Mouse (Mus musculus) c-Kit-positive CD71-negative TER-119-negative erythroid progenitor cells, embryonic 14.5 days (primary cell): ENCODE measurements around the gene Tspan3.

Experiments
- DNase-seq: peaks from one replicate; pipeline ENCODE4 v3.0.0-alpha.2; 2013; ENCODE audit warnings: low read depth

Tspan3 gene

GRCm38 (mm10) chr9:56107527-56107926 is 57.8 kb downstream of the Tspan3 start:
- no peak for DNase-seq

- DNase-seq, result no peak
These were observed 58.8 kb downstream of the Tspan3 start for GRCm38 (mm10) chr9:56106274-56107072.

- no peak for DNase-seq
These were observed 60.4 kb downstream of the Tspan3 start for GRCm38 (mm10) chr9:56104921-56105320.

- no peak for DNase-seq
These were observed 64.3 kb downstream of the Tspan3 start for GRCm38 (mm10) chr9:56101022-56101421.

- DNase-seq, result no peak
These were observed 65.2 kb downstream of the Tspan3 start for GRCm38 (mm10) chr9:56100041-56100522.

- no peak for DNase-seq
These were observed 67.5 kb downstream of the Tspan3 start for GRCm38 (mm10) chr9:56097584-56098298.

- DNase-seq, result no peak
These were observed 73.2 kb downstream of the Tspan3 start for GRCm38 (mm10) chr9:56092102-56092501.

- no peak for DNase-seq
These were observed 74.6 kb downstream of the Tspan3 start for GRCm38 (mm10) chr9:56090546-56091225.

GRCm38 (mm10) chr9:56089778-56090520 is 75.3 kb downstream of the Tspan3 start, which contains the start of gene Pstpip1:
Gene Pstpip1 (plus strand): TSS chr9:56089962.
- no peak for DNase-seq

GRCm38 (mm10) chr9:56086524-56086923 is 78.8 kb downstream of the Tspan3 start:
- DNase-seq, result no peak
